Mouse (Mus musculus) ovary, adult 18-20 months (tissue): Measurements from ENCODE around the gene C1qc.

Experiments
- DNase-seq: peaks from one replicate; pipeline ENCODE4 v3.0.0; 2022; ENCODE audit warnings: low spot score, mixed read lengths

Gene C1qc

DNA sequence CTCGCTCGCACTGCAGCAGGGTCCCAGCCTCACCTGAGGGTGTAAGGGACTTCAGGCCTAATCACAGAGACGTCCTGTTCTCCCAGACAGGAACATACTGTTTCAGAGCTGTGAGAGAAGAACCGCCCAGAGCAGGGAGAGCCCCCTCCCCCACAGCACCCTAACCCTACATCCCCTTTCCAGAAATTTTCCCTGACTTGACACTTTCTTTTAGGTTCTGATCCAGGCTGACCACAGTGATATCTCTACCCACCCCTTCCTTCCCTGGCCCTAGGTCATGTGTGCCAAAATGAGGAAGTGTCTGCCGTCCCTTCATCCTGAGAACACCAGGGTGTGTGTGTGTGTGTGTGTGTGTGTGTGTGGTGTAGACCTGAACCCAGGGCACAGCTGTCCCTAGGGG is at the start of gene C1qc:
Gene C1qc, minus strand, starts transcription at position 255 of the 400 bp plus-strand sequence.
- no peak for DNase-seq

DNA sequence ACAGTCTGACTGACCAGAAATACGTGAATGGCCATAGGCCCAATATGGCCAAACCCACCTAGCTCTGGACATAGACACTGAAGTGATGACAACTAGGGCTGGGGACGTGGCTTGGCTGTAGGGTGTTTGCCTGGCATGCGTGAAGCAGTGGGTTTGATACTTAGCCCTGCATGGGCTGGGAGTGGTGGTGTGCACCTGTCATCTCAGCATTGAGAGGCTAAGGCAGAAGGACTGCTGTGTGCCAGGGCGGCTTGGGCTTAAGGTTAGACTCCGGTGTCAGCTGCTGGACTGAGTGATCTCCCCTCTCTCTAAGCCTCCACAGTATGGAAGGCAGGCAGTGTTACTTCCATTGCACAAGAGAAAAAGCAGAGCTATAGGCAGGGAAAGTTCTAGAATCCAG is 45.1 kb upstream of the C1qc start:
- DNase-seq: no peak

DNA sequence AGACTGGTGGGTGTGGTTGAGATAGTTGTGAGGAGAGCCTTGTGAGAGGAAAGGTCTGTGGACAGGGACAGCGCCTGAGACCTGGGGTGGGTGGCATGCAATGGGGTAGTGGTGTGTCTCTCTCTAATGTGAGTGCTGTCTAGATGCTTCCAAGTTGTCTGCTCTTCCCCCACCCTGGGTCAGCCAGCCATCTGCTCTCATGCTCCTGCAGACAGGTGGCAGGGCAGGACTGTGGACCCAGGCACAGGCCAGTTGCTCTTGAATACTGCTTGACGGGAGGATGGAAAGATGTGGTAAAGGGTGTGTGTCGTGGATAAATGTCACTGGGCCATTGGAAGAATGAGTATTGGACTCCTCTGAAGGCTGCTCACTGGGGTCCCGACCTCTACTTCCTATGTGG is 44.5 kb upstream of the C1qc start:
- no peak for DNase-seq

DNA sequence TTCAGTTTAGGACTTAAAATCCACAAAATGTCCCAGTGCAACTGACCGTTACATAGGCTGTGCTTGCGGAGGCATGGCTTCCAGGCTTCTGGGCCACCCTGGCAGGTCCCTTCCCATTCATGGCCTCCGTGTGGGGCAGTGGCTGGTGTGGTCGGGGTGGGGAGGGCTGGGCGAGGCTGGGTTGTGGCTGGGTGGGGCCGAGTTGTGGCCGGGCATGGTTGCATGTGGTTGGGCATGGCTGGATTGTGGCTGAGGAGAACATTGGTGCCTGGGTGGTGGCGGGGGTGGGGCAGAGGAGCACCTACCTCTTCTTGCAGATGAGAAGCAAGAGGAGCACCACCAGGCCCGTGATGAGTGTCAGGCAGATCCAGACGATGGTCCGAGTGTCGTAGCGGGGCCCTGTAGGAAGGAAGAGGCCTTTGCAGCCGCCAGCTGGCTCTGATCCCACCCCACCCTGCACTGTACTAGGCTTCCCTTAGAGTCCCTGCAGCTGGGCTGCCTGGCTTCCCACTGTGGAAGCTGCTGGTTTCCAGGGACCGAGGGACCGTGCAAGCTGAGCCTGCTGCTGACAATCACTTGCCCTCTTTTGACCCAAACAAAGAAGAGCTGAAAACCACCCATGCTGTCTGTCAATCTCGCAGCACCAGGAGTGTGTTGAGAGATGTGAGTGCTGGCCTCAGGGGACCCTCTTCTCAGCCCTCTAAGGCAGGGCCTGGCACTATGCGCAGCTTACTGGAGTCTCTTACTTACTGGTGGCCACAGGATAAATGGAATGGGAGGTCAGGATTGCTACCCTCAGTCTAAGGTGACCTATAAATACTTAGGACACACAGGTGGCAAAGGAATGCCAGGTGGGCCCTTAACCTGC is 42.1 kb upstream of the C1qc start:
- DNase-seq: no peak

GRCm38 (mm10) chr4:136930474-136930873 is 37.6 kb upstream of the C1qc start:
- DNase-seq: no peak

DNA sequence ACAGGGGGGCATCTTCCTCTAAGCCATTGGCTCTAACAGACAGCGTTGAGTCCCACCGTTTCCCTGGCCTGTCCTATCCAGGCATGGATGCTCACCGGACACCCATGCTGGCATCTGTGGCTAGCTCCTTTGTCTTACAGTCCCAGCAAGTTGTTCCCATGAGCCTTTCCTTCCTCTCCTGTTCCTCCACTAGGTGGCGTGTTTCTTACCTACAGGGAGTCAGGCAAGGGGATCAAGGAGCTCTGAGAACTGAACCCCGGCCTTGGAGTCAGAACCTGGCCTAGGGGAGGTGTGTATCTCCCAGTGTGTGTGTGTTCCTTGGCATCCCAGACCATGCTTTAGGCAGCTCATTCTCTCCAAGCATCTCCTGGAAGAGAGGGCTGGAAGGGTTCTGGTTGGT is 36.1 kb upstream of the C1qc start:
- DNase-seq: no peak

DNA sequence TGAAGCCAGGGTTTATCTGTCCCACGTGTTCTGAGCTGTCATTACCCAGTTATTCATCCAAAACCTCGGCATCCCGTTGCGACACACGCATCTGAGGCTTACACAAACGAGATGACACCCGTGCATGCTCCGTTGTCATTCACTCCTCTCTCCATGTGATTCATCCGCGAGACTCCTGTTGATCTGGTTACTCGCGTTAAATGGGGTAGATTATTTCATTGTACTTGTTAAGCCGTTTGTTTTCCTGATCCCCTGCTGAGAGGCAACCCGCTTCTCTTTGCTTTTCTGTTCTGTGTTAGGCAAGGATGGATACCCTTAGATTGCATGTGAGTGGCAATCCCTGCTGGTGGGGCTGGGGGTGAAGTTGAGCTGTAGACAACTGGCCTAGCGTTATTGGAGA is 32.9 kb upstream of the C1qc start:
- DNase-seq: no peak

- peak; percentile 28 for DNase-seq
These were observed 31.7 kb upstream of the C1qc start for GRCm38 (mm10) chr4:136924529-136924928.

GRCm38 (mm10) chr4:136919526-136919925 is 26.7 kb upstream of the C1qc start:
- DNase-seq: no peak

DNA sequence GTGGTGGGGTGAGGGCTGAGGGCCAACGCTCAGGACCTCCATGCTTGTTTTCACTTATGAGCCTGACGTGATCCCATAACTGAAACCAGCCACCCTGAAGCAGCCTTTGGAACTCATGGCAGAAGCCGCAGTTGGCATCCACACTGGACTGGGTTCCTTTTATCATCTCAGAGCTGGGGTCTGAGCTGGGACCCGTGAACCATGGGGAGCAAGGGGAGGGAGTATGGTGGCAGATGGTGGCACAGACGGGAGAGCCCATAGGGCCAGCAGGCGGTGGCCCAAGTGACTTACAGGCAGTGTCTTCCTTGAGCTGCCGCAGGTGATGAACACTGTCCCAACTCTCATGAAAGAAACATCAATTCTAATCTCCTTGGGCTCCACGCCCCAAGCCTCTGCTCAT is 26.0 kb upstream of the C1qc start:
- DNase-seq: no peak

- no peak for DNase-seq
These were observed 24.3 kb upstream of the C1qc start for GRCm38 (mm10) chr4:136917165-136917524.

- DNase-seq: no peak
These were observed 23.7 kb upstream of the C1qc start for GRCm38 (mm10) chr4:136916359-136917164.

GRCm38 (mm10) chr4:136912841-136913240 is 20.0 kb upstream of the C1qc start:
- no peak for DNase-seq

GRCm38 (mm10) chr4:136911804-136912203 is 18.9 kb upstream of the C1qc start:
- no peak for DNase-seq

- DNase-seq: no peak
These were observed 18.4 kb upstream of the C1qc start for GRCm38 (mm10) chr4:136911211-136911646.

DNA sequence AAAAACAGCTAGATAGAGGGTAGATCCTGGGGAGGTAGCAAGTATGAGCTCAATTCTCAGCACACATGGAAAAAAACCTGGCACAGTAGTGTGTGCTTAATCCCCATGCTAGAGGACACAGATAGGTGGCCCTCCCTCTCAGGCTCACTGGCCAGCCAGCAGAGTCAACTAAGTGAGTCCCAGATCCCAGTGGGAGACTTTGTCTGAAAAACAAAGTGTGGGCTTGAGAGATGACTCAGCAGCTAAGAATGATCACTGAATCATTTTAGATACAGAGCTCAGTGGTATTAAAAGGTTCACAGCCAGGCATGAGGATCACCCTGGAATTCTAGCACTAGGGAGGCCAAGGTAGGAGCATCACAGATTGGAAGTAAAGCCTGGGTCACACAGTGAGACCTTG is 14.9 kb upstream of the C1qc start:
- no peak for DNase-seq

GRCm38 (mm10) chr4:136907033-136907432 is 14.2 kb upstream of the C1qc start:
- DNase-seq: no peak

DNA sequence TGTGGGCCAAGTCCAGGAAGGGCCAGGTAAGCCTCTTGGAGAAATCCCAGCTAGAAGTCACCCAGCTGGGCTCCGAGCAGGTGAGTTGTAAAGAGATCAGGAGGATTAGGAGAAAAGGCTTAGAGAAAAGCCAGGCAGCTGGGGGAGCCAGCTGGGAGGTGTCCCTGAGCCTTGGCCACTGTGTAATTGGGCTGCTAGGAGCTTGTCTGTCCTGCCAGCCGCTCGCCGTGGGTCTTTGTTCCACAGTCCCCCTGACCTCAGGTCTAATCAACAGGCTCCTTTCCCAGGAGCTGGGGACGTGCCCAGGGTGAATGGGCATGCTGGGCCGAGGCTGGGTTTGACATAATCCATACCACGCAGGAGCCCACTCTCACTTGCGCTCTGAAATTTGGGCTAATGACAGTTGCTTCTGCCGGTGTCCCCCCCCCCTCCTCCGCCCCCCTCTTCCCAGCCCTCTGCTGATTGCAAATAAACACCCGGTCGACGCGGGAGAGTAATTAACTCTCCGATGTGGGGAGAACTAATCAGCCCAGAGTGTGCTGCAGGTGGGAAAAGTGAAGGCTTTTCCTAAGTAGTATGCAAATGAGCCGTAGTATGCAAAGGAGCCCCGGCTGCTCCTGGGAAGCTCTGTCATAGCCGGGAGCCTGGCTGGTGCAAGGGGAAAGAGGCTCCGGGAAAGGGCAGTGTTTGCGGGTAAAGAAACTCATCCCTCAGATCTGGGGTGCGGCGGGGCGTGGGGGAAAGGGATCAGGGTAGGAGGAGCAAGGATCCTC is 12.1 kb upstream of the C1qc start:
- no peak for DNase-seq

GRCm38 (mm10) chr4:136899154-136899553 is 6.3 kb upstream of the C1qc start:
- DNase-seq: no peak

- no peak for DNase-seq
These were observed 5.8 kb upstream of the C1qc start, which contains the start of gene C1qa for GRCm38 (mm10) chr4:136898637-136899036. Gene C1qa (minus strand): TSS chr4:136898803.

GRCm38 (mm10) chr4:136898084-136898598 is 5.3 kb upstream of the C1qc start:
- no peak for DNase-seq

DNA sequence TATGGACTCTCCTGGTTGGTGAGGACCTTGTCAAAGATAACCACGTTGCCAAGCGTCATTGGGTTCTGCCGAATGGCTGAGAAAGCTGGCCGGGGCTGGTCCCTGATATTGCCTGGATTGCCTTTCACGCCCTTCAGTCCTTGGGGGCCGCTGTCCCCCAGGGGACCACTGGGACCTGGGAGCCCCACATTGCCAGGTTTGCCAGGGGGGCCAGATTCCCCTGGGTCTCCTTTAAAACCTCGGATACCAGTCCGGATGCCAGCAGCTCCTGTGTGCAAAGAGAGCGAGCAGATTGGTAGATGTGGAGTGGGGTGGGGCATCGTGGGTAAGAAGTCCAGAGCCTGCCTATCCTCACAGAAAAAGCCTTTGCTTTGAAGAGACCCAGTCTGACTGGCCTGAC is 3.6 kb upstream of the C1qc start:
- DNase-seq: no peak
